Mouse (Mus musculus): ENCODE results near the gene Acp1. TPM values are rescaled to one million over a fixed set of nuclear protein-coding genes. Genes with fewer than 3 reads are reported as not detected.
A peak's percentile ranks its signal among the peaks of the same experiment; 100 is the strongest.

The Acp1 gene
- total and polyA plus RNA-seq, 2 experiments from 2014 or later = 25.5 to 95.4 TPM

DNA sequence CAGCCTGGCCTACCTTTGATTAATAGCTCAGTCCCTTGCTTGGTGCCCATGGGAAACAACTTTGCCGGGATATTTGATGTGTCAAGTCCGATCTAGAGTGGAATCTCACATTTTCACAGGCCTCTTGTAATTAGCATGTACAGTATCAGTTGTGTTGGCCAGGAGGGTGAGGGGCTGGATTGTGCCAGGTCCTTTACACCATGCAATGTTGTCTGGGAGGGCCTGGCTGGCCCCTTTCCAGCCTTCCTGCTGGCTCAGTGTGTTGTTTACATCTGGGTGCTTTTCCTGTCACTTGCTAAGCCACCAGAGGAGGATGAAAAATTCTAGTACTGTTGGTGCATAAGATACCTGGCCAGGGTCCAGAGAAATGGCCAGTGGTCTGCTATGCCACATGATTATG is 47.0 kb downstream of the Acp1 start:
- Histone ChIP-seq H3K4me1 (ENCODE audit: control insufficient read depth, insufficient read depth) (peaks cover 12% of the 10 kb centered on the region), H3K27me3 (ENCODE audit: control insufficient read depth, insufficient read depth, low read length) (no peaks in the 10 kb centered on the region), H3K27ac (ENCODE audit: low read depth) (no peak overlapping the region), H3K9me3 (replicated peaks; ENCODE audit: control insufficient read depth, low read length) (no peaks in the 10 kb centered on the region), H3K36me3 (replicated peaks; ENCODE audit: control insufficient read depth, insufficient read depth, low read length) (no peaks in the 10 kb centered on the region), H3K9ac (replicated peaks; ENCODE audit: low read depth, low read length) (no peak overlapping the region), H3K4me3 (ENCODE audit: low read depth, low read length) (no peak overlapping the region), H3K4me2 (ENCODE audit: low read depth, low read length) (no peak overlapping the region)
- ATAC-seq (ENCODE audit: insufficient read depth, low read depth) (peak; percentile 58), DNase-seq (ENCODE audit: low spot score) (no peak)
- no peak for TF ChIP-seq CTCF (IDR thresholded peaks at IDR 0.05; ENCODE audit: low read depth)
- no peak for TF ChIP-seq EP300 (IDR thresholded peaks at IDR 0.05; ENCODE audit: low read depth)
- 43% methylated on average over 2 of the region's 2 CpGs for WGBS

- H3K9me3 ChIP-seq (replicated peaks; ENCODE audit: control insufficient read depth, low read length) = no peaks in the 10 kb centered on the region
- ATAC-seq (ENCODE audit: insufficient read depth, low read depth) = no peak
- H3K4me1 ChIP-seq (ENCODE audit: control insufficient read depth, insufficient read depth) = no peaks in the 10 kb centered on the region
- no peaks in the 10 kb centered on the region for H3K36me3 ChIP-seq (replicated peaks; ENCODE audit: control insufficient read depth, insufficient read depth, low read length)
- no peaks in the 10 kb centered on the region for H3K27me3 ChIP-seq (ENCODE audit: control insufficient read depth, insufficient read depth, low read length)
- H3K4me3 ChIP-seq (ENCODE audit: low read depth, low read length) = no peak overlapping the region
- H3K4me2 ChIP-seq (ENCODE audit: low read depth, low read length) = no peak overlapping the region
- no peak for TF ChIP-seq CTCF (IDR thresholded peaks at IDR 0.05; ENCODE audit: low read depth)
- TF ChIP-seq EP300 (IDR thresholded peaks at IDR 0.05; ENCODE audit: low read depth) = no peak
- H3K9ac ChIP-seq (replicated peaks; ENCODE audit: low read depth, low read length) = no peak overlapping the region
- 87% methylated on average over 5 of the region's 5 CpGs for WGBS
- no peak overlapping the region for H3K27ac ChIP-seq (ENCODE audit: low read depth)
- no peak for DNase-seq (ENCODE audit: low spot score)
Observed at GRCm38 (mm10) chr12:30856172-30856571, 55.2 kb downstream of the Acp1 start.

- Histone ChIP-seq H3K9me3 (replicated peaks; ENCODE audit: control insufficient read depth, low read length) (no peaks in the 10 kb centered on the region), H3K9ac (replicated peaks; ENCODE audit: low read depth, low read length) (no peak overlapping the region), H3K4me2 (ENCODE audit: low read depth, low read length) (no peak overlapping the region), H3K36me3 (replicated peaks; ENCODE audit: control insufficient read depth, insufficient read depth, low read length) (no peaks in the 10 kb centered on the region), H3K27ac (ENCODE audit: low read depth) (no peak overlapping the region), H3K27me3 (ENCODE audit: control insufficient read depth, insufficient read depth, low read length) (no peaks in the 10 kb centered on the region), H3K4me3 (ENCODE audit: low read depth, low read length) (no peak overlapping the region), H3K4me1 (ENCODE audit: control insufficient read depth, insufficient read depth) (no peaks in the 10 kb centered on the region)
- no peak for TF ChIP-seq CTCF (IDR thresholded peaks at IDR 0.05; ENCODE audit: low read depth)
- TF ChIP-seq EP300 (IDR thresholded peaks at IDR 0.05; ENCODE audit: low read depth) = no peak
- 71% methylated on average over 6 of the region's 6 CpGs for WGBS
- ATAC-seq (ENCODE audit: insufficient read depth, low read depth) = no peak
- DNase-seq (ENCODE audit: low spot score) = no peak
Observed at GRCm38 (mm10) chr12:30855442-30856159, 55.8 kb downstream of the Acp1 start.

DNA sequence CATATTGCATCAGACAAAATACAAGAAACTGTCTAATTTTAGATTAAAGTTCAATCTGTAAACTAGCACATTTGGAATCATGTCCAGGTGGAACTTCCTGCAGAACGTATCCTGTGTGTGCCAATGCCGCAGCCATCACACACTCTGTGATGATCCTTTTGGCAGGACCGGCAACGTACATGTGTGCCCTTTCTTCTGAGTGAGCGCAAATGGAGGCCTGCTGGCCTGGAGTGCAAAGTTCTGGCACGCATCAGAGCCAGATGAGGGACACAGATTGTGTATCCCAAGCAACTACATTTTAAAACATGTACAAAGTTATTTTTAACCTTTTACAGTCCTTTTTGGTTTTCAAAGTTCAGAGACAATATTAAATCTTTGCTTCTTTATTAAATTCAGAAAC is 59.5 kb downstream of the Acp1 start:
- Histone ChIP-seq H3K27ac (ENCODE audit: low read depth) (no peak overlapping the region), H3K27me3 (ENCODE audit: control insufficient read depth, insufficient read depth, low read length) (no peaks in the 10 kb centered on the region), H3K9me3 (replicated peaks; ENCODE audit: control insufficient read depth, low read length) (no peaks in the 10 kb centered on the region), H3K4me2 (ENCODE audit: low read depth, low read length) (no peak overlapping the region), H3K36me3 (replicated peaks; ENCODE audit: control insufficient read depth, insufficient read depth, low read length) (no peaks in the 10 kb centered on the region), H3K4me1 (ENCODE audit: control insufficient read depth, insufficient read depth) (no peaks in the 10 kb centered on the region), H3K9ac (replicated peaks; ENCODE audit: low read depth, low read length) (no peak overlapping the region), H3K4me3 (ENCODE audit: low read depth, low read length) (no peak overlapping the region)
- ATAC-seq (ENCODE audit: insufficient read depth, low read depth) (no peak), DNase-seq (ENCODE audit: low spot score) (no peak)
- 78% methylated on average over 6 of the region's 6 CpGs for WGBS
- TF ChIP-seq EP300 (IDR thresholded peaks at IDR 0.05; ENCODE audit: low read depth) (no peak), CTCF (IDR thresholded peaks at IDR 0.05; ENCODE audit: low read depth) (no peak)

- Histone ChIP-seq H3K9ac (replicated peaks; ENCODE audit: low read depth, low read length) (no peak overlapping the region), H3K27ac (ENCODE audit: low read depth) (no peak overlapping the region), H3K27me3 (ENCODE audit: control insufficient read depth, insufficient read depth, low read length) (no peaks in the 10 kb centered on the region), H3K4me2 (ENCODE audit: low read depth, low read length) (no peak overlapping the region), H3K9me3 (replicated peaks; ENCODE audit: control insufficient read depth, low read length) (no peaks in the 10 kb centered on the region), H3K4me3 (ENCODE audit: low read depth, low read length) (no peak overlapping the region), H3K4me1 (ENCODE audit: control insufficient read depth, insufficient read depth) (no peaks in the 10 kb centered on the region), H3K36me3 (replicated peaks; ENCODE audit: control insufficient read depth, insufficient read depth, low read length) (no peaks in the 10 kb centered on the region)
- ATAC-seq (ENCODE audit: insufficient read depth, low read depth) = no peak
- DNase-seq (ENCODE audit: low spot score) = no peak
- TF ChIP-seq EP300 (IDR thresholded peaks at IDR 0.05; ENCODE audit: low read depth) = no peak
- no peak for TF ChIP-seq CTCF (IDR thresholded peaks at IDR 0.05; ENCODE audit: low read depth)
- 22% methylated on average over 2 of the region's 2 CpGs for WGBS
Observed at GRCm38 (mm10) chr12:30850902-30851301, 60.5 kb downstream of the Acp1 start.

- DNase-seq (ENCODE audit: low spot score) = no peak
- WGBS = 62% methylated on average over 1 of the region's 1 CpGs
- ATAC-seq (ENCODE audit: insufficient read depth, low read depth) = no peak
- H3K9ac ChIP-seq (replicated peaks; ENCODE audit: low read depth, low read length) = no peak overlapping the region
- TF ChIP-seq EP300 (IDR thresholded peaks at IDR 0.05; ENCODE audit: low read depth) = no peak
- no peak for TF ChIP-seq CTCF (IDR thresholded peaks at IDR 0.05; ENCODE audit: low read depth)
- H3K4me3 ChIP-seq (ENCODE audit: low read depth, low read length) = no peak overlapping the region
- H3K27ac ChIP-seq (ENCODE audit: low read depth) = no peak overlapping the region
- no peaks in the 10 kb centered on the region for H3K4me1 ChIP-seq (ENCODE audit: control insufficient read depth, insufficient read depth)
- H3K36me3 ChIP-seq (replicated peaks; ENCODE audit: control insufficient read depth, insufficient read depth, low read length) = no peaks in the 10 kb centered on the region
- H3K4me2 ChIP-seq (ENCODE audit: low read depth, low read length) = no peak overlapping the region
- H3K27me3 ChIP-seq (ENCODE audit: control insufficient read depth, insufficient read depth, low read length) = no peaks in the 10 kb centered on the region
- no peaks in the 10 kb centered on the region for H3K9me3 ChIP-seq (replicated peaks; ENCODE audit: control insufficient read depth, low read length)
Observed at GRCm38 (mm10) chr12:30848521-30848920, 62.9 kb downstream of the Acp1 start.

Other genes with a start within 250 kb of the Acp1 start
- not detected in 2 replicates for gene Alkal2, start 27.3 kb downstream of the Acp1 start, total RNA-seq (2014; rRNA removed; ENCODE audit: low replicate concordance)
- 0.16 TPM in 1 of 2 replicates, not detected in the other for gene Alkal2, start 27.3 kb downstream of the Acp1 start, polyA plus RNA-seq (2015; fragmentation: Nextera tagmentation; extraction: Ambion mirVana)
- 3.4 TPM in 1 of 2 replicates, not detected in the other for gene Sh3yl1, start 79 bp upstream of the Acp1 start, total RNA-seq (2014; rRNA removed; ENCODE audit: low replicate concordance)
- gene Sh3yl1, start 79 bp upstream of the Acp1 start, polyA plus RNA-seq (2015; fragmentation: Nextera tagmentation; extraction: Ambion mirVana) = 3.9 and 4.3 TPM in 2 replicates
- 0.27 and 0.84 TPM in 2 replicates for gene Fam110c, start 162.3 kb upstream of the Acp1 start, total RNA-seq (2014; rRNA removed; ENCODE audit: low replicate concordance)
- 0.57 and 1.6 TPM in 2 replicates for gene Fam110c, start 162.3 kb upstream of the Acp1 start, polyA plus RNA-seq (2015; fragmentation: Nextera tagmentation; extraction: Ambion mirVana)